Mouse (Mus musculus): Measurements from ENCODE around the gene Mast4.
"Not testable (repeated sequence)": the region's sequence is repeated elsewhere in the genome, so short reads cannot be mapped to it uniquely, and the experiment has no call there.

The Mast4 gene

DNA sequence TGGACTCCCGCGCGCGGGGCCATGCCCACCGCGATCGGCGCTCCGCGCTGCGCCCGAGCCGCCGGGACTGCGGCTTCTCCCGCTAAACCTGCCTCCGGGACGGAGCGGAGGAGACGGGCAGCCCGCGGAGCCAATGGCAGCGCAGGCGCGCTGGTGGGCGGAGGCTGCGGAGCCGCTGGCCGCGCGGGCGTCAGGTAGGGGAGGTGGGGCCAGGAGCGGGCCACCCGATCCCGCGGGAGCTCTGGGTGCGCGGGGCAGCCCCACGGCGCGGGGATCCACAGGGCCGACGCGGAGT is at the start of gene Mast4:
Mast4 (minus strand) TSS at position 106 of the 295 bp plus-strand sequence.
- DNase-seq (ENCODE audit: low read depth, low spot score) = peak; percentile 56

GRCm38 (mm10) chr13:103374495-103374894 is 40.2 kb upstream of the Mast4 start:
- no peak for DNase-seq (ENCODE audit: low read depth, low spot score)

- DNase-seq (ENCODE audit: low read depth, low spot score) = no peak
These were observed 34.9 kb upstream of the Mast4 start for GRCm38 (mm10) chr13:103369194-103369593.

- no peak for DNase-seq (ENCODE audit: low read depth, low spot score)
These were observed 28.9 kb upstream of the Mast4 start for GRCm38 (mm10) chr13:103363181-103363580.

- DNase-seq (ENCODE audit: low read depth, low spot score) = not testable (repeated sequence)
These were observed 23.1 kb upstream of the Mast4 start for GRCm38 (mm10) chr13:103357415-103357814.

GRCm38 (mm10) chr13:103356909-103357308 is 22.6 kb upstream of the Mast4 start:
- not testable (repeated sequence) for DNase-seq (ENCODE audit: low read depth, low spot score)

- no peak for DNase-seq (ENCODE audit: low read depth, low spot score)
These were observed 20.4 kb upstream of the Mast4 start for GRCm38 (mm10) chr13:103354737-103355136.

GRCm38 (mm10) chr13:103344749-103345148 is 10.5 kb upstream of the Mast4 start:
- no peak for DNase-seq (ENCODE audit: low read depth, low spot score)

DNA sequence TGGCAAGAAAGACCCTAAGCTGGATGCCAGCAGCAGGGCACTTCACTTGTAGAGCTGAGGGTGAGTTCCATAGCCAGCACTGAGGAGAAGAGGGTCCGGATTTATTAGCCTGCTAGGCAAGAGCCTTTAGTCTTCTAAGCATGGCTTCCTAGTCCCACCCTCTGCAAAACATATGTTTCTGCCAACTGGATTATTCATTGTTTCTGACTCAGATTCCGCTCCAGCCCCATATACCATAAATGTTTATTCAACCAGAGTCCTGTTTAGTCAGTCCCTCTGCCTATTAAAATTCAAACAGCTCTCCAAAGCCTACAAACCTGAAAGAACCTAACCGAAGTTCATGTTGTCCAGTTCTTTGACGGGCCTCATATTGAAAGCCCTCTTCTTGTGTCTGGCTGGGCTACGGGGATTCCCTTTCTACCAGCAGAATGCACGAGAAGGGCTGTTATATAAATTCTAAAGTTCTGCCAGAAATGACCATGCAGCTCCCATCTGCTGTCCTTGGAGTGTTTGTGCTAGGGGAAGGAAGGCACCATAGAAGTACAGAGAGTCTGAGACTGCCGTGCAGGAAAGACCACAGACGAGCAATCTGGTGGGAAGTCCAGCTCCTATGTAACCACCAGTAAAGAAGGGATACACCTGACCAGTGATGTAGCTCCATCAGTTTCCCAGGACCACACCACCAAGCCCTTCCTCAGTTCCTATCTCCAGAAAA is 9.9 kb upstream of the Mast4 start:
- no peak for DNase-seq (ENCODE audit: low read depth, low spot score)

- no peak for DNase-seq (ENCODE audit: low read depth, low spot score)
These were observed 6.7 kb upstream of the Mast4 start for GRCm38 (mm10) chr13:103341031-103341430.

GRCm38 (mm10) chr13:103338616-103339015 is 4.3 kb upstream of the Mast4 start:
- no peak for DNase-seq (ENCODE audit: low read depth, low spot score)

DNA sequence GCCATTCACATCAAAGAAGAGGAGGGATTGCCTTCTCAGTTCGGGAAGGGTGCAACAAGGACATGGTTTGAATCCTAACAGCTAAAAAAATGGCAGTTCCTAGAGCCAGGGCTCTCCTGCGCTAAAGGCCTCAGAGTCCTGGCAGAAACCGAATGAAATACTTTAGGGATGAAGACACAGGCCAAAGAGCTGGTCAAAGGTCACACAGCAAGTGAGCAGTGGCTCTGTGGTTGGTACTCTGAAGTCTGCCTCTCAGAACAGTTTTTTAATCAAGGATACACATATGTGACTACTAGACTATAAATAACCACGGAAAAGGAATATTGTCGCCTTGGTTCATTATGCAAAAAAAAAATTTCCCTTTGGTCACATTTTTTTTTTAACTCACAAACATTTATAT is 1.9 kb upstream of the Mast4 start:
- no peak for DNase-seq (ENCODE audit: low read depth, low spot score)

DNA sequence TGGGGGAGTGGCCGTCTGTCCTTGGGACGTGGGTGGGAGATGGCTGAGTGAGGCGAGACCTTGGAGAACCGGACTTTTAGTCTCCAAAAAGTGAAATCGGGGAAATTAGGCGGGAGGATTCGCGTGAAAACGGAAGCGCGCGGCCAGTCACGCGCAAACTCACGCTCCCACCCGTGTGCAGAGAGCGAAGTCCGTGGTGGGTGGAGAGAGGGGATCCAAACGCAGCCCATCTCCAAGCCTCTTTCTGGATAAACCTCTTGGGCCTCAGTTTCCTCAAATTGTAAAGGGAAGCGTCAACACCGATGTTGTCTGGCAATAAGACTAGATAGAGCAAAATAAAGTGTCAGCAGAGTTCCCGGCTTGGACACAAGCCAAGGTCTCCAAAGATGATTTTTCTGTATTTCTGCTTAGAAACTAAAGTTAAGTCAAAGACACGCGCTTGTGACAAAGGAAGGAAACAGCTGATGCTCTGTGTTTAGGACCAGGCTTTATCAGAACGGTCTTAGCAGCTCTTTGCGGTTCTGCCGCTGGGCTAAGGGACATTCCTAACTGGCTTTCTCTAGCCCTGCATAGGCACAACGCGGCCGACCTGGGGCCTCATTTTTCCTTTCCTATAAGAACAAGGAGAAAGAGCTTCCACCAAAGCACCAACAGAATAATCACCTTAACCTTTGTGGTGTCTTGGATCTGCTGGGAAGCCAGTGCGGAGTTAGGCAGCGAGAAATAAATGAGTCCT is 594 bp upstream of the Mast4 start:
- DNase-seq (ENCODE audit: low read depth, low spot score) = no peak

DNA sequence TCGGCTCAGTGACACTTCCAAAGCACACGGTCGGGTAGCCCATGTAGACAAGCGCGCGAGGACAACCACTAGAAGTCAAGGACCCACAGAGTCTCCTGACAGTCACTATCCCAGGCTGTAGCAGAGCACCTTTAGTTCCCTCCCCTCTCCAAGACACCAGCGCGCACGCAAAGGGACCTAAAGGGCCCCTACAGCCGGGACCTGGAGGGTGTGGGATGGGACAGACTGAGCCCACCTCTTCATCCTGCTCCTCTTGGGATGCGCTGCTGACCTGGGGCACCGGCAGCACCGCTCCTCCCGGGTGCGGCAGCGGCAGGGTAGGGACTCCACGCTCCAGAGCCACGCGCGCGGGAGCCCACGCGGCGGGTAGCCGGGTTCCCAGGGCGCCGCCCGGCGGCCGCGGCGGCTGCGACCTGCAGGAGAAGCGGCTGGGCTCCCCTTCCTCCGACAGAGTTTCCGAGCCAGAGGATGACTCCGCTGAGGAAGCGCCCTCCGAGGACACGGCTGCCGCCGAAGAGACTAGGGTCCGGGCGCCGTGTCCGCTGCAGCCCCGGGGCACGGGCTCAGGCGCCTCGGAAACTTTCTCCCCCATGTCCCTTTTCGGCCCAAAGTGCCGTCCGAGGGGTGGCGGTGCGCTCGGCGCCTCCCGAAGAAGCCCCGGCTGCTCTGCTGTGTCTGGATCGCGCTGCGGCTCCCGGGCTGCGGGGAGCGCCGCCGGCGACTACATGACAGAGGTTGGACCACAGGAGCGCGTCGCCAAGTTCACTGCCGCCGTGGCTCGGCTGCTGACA is 501 bp downstream of the Mast4 start:
- DNase-seq (ENCODE audit: low read depth, low spot score) = no peak

DNA sequence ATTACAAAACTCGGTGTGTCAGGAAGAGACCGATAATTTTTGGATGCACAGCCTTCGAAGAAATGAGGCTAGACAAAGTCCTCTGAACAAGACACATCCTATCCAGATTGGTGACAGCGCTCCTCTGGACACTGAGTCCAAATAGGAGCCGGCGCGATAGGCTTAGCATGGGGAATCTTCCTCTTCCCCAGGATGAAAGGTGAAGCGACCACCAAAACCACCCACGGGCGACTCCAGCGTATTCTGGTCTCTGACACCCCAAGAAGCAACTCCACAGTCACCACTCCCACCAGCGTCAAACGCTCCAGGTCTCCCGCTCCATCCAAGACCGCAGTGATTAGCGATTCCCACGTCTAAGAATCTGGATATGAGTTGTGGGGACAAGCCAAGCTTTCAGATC is 1.1 kb downstream of the Mast4 start:
- DNase-seq (ENCODE audit: low read depth, low spot score) = no peak

DNA sequence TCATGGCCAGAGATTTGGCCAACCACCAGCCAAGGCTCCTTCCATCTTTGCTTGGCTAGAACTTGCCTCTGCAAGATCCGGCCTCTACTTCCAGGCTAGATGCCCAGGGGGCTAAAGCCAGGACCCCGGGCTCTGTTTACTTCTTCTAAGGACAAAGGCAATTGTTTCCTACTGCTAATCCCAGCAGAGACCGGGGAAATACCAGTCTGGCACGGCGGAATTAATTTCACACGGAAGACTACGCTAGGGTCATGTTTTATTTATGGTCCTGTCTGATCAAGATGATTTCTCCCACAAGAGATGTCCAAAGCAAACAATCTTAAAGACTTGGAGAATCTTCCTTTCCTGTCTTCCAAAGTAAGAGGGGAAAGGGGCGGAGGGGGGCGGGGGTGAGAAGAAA is 1.6 kb downstream of the Mast4 start:
- DNase-seq (ENCODE audit: low read depth, low spot score) = no peak

DNA sequence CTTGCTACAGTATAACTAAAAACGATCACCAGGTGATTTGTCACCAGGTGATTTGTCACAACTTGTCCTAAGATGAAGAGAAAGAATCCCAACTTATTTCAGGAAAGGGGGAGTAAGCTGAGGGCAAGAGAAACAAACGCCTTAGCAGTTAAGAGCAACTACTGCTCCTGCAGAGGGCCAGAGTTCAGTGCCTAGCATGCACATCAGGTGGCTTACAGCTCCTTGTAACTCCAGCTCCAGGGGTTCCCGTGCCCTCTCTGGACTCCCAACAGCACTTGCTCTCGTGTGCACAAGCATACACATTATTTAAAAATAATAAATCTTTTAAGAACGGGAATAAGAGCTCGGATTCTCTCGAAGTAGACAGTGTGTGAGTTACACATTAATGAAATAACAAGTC is 3.2 kb downstream of the Mast4 start:
- DNase-seq (ENCODE audit: low read depth, low spot score) = no peak

- no peak for DNase-seq (ENCODE audit: low read depth, low spot score)
These were observed 6.0 kb downstream of the Mast4 start for GRCm38 (mm10) chr13:103328299-103328698.

GRCm38 (mm10) chr13:103327843-103328242 is 6.5 kb downstream of the Mast4 start:
- DNase-seq (ENCODE audit: low read depth, low spot score) = no peak

- DNase-seq (ENCODE audit: low read depth, low spot score) = no peak
These were observed 8.1 kb downstream of the Mast4 start for GRCm38 (mm10) chr13:103326186-103326585.

- DNase-seq (ENCODE audit: low read depth, low spot score) = no peak
These were observed 14.4 kb downstream of the Mast4 start for GRCm38 (mm10) chr13:103319881-103320280.

DNA sequence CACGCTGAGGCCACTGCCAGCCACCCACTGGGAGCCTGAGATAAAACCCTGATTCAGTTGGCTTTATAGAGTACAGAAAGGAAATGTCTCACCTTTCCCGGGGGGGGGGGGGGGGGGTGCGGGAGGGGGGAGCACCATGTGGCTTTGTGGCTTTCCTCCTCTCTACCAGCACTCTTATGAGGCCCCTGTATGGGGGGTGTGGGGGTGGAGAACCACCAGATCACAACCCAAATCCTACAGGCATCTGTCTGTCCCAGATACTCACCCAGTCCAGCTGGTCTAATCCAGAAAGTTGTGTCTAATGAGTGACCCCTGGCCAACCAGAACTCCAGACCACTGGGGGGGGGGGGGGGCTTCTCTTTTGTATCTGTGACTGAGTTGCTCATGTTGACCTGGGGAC is 15.0 kb downstream of the Mast4 start:
- no peak for DNase-seq (ENCODE audit: low read depth, low spot score)
